Mouse (Mus musculus) heart, adult 11 months (tissue): Measurements from ENCODE around the gene Hrct1.
A peak's percentile ranks its signal among the peaks of the same experiment; 100 is the strongest.

Experiments
- DNase-seq: peaks from one replicate; pipeline ENCODE4 v3.0.0; 2022

The Hrct1 gene

DNA sequence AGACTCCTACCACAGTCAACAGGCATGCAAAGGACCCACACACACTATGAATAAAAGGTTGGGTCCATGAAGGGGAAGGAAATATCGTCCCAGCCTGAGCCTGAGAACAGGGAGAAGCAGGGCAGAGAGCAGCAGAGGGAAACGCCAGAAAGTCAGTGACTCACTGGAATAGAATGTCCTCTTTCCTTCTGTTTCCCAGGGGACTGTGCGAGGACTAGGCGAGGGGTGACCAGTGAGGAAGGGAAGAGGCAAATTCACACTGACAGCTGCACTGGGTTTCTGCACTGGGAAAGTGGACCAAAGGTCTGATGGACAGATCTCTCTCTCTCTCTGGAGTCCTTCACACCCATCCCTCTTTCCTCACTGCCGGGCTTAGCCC is 1.6 kb downstream of the Hrct1 start:
- DNase-seq = peak; percentile 99

GRCm38 (mm10) chr4:43729126-43729525 is 2.1 kb downstream of the Hrct1 start:
- DNase-seq = no peak

DNA sequence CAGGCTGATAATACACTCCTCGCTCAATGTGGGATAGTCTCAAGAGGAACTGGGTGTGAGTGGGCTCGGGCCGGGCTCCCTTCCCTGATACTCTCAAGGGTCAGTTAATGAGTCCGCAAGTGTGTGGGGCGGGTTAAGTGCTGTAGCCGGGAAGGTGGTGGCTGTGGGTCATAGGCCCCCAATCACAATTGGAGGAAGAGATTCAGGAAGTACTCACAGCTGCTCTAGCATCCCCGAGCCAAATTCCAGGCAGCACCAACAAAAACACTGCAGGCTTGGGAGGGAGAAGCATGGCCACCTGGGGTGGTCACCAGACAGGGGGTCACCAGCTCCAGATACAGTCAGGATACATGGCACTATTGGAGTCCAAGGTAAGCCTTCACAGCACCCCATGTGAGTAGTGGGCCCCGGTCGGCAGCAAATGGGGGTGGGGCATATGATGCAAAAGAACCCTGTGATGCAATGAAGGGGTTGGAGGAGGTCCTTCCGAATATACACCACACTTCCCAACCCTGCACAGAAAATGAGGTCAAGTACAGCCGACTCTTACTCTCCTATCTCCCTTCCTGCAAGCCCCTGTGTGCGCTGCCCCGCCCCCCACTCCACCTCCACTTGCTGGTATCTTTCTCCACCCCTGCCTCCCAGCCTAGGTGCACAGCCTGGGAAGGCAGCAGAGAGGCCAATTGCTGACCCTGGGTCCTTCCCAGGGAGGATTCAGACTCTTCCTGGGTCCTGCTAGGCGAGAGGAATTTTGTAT is 3.0 kb downstream of the Hrct1 start, which contains the start of gene Spaar:
Gene Spaar, plus strand, starts transcription at position 241 of the 757 bp plus-strand sequence.
- peak; percentile 99 for DNase-seq

- DNase-seq = peak; percentile 96
Observed at GRCm38 (mm10) chr4:43730750-43731297, 3.8 kb downstream of the Hrct1 start.

DNA sequence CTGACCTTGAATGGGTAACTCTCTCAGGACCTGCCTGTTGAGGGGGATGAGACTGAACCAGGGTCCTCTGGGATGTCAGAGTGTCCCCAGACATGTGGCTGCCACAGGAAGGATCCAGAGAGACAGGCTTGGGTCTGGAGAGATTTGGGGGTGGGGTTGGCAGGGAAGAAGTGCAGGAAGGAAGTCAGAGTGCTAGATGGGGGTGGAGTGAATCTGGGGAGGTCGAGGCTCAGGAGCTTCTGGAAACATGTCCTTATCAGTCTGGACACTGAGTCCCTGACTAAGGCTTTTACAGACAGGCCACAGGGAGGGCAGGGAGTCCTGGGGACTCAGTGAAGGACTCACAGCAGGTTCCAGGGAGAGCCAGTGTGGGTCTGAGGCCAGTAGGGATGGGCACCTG is 5.2 kb downstream of the Hrct1 start:
- peak; percentile 97 for DNase-seq

- DNase-seq = peak; percentile 97
Observed at GRCm38 (mm10) chr4:43733186-43733585, 6.2 kb downstream of the Hrct1 start.

DNA sequence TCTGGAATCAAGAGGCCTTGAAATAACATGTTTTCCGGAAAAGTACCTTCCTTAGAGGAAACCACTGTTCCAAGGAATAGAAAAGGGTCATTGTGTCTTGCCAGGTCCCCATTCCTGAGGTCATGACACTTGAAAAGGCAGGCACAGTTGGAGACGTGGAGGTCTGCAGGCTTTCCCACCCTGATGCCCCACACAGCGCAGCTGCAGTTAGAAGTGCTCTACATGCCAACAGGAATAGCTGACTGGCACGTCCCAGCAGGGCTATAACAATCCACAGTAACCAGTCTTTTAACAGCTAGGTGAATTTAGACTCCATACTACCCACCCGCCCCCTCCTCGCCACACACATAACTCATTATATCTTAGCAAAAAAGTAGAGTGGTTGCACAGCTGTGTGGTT is 10.2 kb downstream of the Hrct1 start:
- peak; percentile 80 for DNase-seq

DNA sequence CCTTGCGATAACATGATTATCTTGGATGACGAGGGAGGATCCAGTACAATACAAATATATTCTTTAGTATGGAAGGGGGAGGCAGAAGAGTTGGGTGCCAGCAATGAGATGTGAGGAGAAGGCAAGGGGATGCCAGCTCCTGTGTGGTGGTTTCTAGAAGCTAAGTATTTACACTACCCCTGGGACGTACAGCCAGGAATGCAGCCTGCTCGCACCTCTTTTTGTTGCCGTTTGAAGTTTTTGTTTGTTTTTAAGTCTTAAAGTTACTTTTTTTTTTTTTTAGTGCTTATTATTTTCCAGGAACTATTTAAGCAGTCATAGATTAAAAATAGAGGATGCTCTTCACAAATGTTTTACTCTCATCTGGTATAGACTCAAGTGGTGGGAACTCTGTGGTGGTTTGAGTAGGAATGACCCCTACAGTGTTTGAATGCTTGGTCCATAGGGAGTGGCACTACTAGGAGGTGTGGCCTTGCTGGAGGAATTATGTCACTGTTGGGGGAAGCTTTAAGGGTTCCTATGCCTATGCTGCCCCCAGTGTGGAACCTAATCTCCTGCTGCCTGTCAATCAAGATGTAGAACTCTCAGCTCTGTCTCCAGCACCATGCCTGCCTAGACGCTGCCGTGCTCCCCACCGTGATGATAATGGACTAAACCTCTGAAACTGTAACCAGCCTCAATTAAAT is 12.1 kb downstream of the Hrct1 start:
- DNase-seq = peak; percentile 60

GRCm38 (mm10) chr4:43741526-43741925 is 14.5 kb downstream of the Hrct1 start:
- no peak for DNase-seq

- DNase-seq = peak; percentile 78
Observed at GRCm38 (mm10) chr4:43742637-43743036, 15.6 kb downstream of the Hrct1 start.

DNA sequence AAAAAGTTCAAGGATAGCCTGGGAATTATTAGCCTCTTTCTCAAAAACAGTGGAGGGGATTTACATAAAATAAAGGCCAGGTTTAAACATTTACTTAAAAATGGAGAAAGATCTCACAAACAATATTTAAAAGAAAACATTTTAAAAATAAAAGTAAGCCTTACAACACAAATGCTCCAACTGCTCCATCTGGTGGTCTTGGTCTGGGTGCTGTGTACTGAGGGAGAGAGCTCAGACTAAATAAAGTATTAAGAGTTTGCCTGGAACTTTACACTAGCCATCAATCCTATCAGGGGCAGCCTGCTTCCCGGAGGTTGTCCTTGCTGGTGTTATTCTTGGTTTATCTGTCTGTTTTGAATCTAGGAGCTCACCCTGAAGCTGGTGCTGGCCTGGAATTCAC is 16.1 kb downstream of the Hrct1 start:
- DNase-seq = no peak

GRCm38 (mm10) chr4:43745187-43745586 is 18.2 kb downstream of the Hrct1 start:
- DNase-seq = no peak

- peak; percentile 97 for DNase-seq
Observed at GRCm38 (mm10) chr4:43757213-43757612, 30.2 kb downstream of the Hrct1 start.

DNA sequence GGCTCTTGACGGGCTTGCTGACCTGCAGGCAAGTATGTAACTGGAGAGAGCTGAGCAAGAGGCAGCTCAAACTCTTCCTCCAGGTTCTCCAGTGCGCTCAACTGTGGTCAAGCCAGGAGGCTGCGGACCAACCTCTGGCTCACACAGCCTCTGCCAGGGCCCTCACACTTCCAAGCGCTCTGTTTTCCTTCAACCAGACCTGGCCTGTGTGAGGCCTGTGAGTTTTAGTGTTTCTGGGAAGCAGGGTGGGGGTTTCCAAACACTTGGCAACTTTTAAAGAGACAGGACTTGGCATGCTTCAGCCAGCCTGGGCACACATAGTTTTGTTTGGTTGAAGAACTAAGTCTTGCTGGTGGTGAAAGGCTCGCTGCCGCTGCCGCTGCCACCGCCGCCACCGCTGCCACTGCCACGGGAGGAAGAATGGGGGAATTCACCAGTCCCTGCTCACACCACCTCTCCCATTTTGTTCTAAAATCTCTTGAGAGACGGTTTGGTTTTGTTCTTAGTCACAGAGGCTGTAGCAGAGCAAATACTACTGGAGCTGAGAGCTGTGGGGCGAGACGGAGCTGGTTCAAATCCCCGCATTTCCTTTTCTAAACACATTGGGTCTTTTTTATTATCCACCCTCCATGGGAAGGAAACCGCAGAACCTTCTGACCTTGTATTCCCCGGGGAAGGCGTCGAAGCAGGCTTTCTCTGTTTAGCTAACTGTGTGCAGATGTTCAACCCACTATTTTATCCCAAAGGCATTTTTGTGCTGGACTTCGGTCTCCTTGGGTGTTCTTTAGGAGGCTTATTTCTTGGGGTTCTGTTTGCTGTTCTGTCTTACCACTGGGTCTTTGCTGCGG is 32.8 kb downstream of the Hrct1 start:
- DNase-seq = peak; percentile 94

GRCm38 (mm10) chr4:43760460-43760859 is 33.5 kb downstream of the Hrct1 start:
- DNase-seq = peak; percentile 93

- no peak for DNase-seq
Observed at GRCm38 (mm10) chr4:43761336-43761735, 34.3 kb downstream of the Hrct1 start.

DNA sequence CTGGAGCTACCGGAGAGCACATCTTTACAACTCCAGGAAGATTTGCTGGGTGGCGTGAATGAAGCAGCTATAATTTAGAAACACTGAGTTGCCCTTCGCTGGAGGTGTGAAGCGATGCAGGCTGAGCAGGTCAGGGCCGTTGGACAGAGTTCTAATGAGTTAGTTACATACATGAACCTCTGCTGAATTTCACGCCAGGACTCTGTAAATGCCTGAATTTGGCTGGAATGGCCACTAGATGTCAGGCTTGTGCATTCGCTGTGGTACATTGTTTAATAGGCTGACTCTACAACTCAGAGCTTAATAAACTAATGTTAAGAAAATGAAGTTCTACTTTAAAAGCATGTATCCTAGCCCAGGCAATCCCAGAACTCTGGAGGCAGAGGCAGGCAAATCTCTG is 36.4 kb downstream of the Hrct1 start:
- DNase-seq = peak; percentile 82

- DNase-seq = peak; percentile 49
Observed at GRCm38 (mm10) chr4:43768341-43768740, 41.4 kb downstream of the Hrct1 start.

DNA sequence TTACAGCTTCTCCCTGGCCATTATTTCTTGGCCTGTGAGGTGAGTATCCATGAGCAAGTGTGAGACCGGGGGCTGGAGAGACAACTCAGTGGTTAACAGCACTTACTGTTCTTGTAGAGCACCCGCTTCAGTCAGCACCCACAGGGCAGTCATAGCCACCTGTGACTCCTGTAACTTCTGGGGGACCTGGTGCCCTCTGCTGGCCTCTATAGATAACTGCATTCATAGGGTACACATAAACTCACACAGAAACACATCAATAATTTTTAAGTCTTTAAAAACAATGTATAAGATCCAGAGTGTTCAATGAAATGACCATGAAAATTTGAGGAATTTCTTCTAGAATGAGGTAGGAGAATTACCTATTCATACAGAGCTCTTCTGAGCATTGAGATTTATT is 42.4 kb downstream of the Hrct1 start:
- DNase-seq = peak; percentile 50

- DNase-seq = no peak
Observed at GRCm38 (mm10) chr4:43770909-43771308, 43.9 kb downstream of the Hrct1 start, which contains the start of gene Olfr159. Gene Olfr159, minus strand, starts transcription at chr4:43771009.

DNA sequence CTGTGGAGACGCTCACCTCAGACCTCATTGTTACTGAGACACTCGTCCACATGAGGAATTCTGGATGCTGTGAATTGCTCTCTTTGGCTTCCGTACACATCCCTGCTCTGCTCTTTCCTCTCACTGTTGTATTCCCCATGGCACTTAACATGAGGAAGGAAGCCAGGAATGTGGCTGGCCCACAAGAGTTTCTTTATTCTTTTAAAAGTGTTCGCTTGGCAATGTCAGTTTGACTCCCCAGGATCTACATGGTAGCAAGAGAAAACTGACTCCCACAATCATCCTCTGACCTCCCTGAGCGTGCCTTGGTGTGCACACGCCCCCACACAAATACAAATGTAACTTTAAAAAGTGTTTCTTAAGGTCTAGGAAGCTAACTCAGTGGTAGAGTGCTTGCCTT is 44.6 kb downstream of the Hrct1 start:
- DNase-seq = peak; percentile 76

DNA sequence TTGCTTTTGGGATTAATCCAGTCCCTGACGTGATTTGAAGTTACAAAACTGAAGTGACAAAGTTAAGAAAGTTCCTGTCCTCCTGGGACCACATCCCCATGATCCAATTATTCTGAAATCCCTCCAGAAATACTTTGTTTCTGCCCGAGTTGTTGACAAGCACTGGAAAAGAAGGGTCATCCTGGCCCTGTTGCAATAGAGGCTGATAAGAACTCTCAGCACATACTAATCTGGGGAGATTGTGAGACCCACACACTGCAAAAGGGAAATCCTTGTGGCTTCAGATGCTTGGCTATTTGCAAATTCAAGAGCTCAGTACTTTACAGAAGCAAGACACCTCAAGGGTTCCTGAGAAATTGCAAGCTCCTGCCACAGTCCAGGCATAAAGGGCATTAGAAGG is 45.3 kb downstream of the Hrct1 start:
- peak; percentile 90 for DNase-seq
